Mouse (Mus musculus): ENCODE results near the gene Gm9913.

- TF ChIP-seq CTCF (conservative IDR thresholded peaks at IDR 0.05; ENCODE audit: insufficient read depth, insufficient read length, low read depth, low read length) (0 out of 2 replicates have a peak, but pooled peaks have one; percentile 3), POLR2A (IDR thresholded peaks at IDR 0.05; ENCODE audit: low read depth, low read length) (no peak)
Observed at GRCm38 (mm10) chr2:125555830-125556229, 50.9 kb downstream of the Gm9913 start.
